Mouse (Mus musculus): ENCODE measurements at regions not wholly inside any gene's neighbourhood (a gene's known extent, or its start where the extent isn't known, plus 50 kb on each side); places are given as distances from the start of the nearest gene placed in this dataset.

GRCm38 (mm10) chr1:161670937-161671336, 117.4 kb downstream of the Fasl start:
- Histone ChIP-seq H3K9me3 (ENCODE audit: control insufficient read depth, low read length) (no peaks in the 10 kb centered on the region), H3K27me3 (ENCODE audit: control insufficient read depth, insufficient read depth, low read length) (no peaks in the 10 kb centered on the region), H3K9ac (ENCODE audit: low read length) (no peak overlapping the region), H3K4me2 (ENCODE audit: low read length) (no peak overlapping the region), H3K27ac (replicated peaks in 1 of 2; ENCODE audit: control insufficient read depth in 1 of 2, insufficient read depth in 1 of 2, low read depth in 2 of 2, low read length in 2 of 2) (no peak overlapping the region), H3K4me1 (ENCODE audit: control insufficient read depth in 2 of 2, insufficient read depth in 2 of 2, low read length in 2 of 2) (no peaks in the 10 kb centered on the region; a peak in 1 of 4 replicates), H3K36me3 (ENCODE audit: control insufficient read depth, insufficient read depth, low read length) (no peaks in the 10 kb centered on the region), H3K4me3 (ENCODE audit: control insufficient read depth in 1 of 2, insufficient read depth in 1 of 2, low read depth in 1 of 2, low read length in 2 of 2) (no peak overlapping the region)
- 75% methylated on average over 5 of the region's 5 CpGs for WGBS
- no peak for ATAC-seq (ENCODE audit: insufficient number of reproducible peaks, insufficient read depth, low FRiP score, low read depth)

GRCm38 (mm10) chr1:161664321-161664720, 124.0 kb downstream of the Fasl start:
- no peak overlapping the region for H3K4me2 ChIP-seq (ENCODE audit: low read length)
- H3K9ac ChIP-seq (ENCODE audit: low read length) = no peak overlapping the region
- no peaks in the 10 kb centered on the region for H3K9me3 ChIP-seq (ENCODE audit: control insufficient read depth, low read length)
- H3K36me3 ChIP-seq (ENCODE audit: control insufficient read depth, insufficient read depth, low read length) = no peaks in the 10 kb centered on the region
- 0 out of 2 replicates have a peak, but pooled peaks have one; percentile 35 for ATAC-seq (ENCODE audit: insufficient number of reproducible peaks, insufficient read depth, low FRiP score, low read depth)
- H3K4me3 ChIP-seq (ENCODE audit: control insufficient read depth in 1 of 2, insufficient read depth in 1 of 2, low read depth in 1 of 2, low read length in 2 of 2) = no peak overlapping the region
- H3K27ac ChIP-seq (replicated peaks in 1 of 2; ENCODE audit: control insufficient read depth in 1 of 2, insufficient read depth in 1 of 2, low read depth in 2 of 2, low read length in 2 of 2) = no peak overlapping the region
- H3K4me1 ChIP-seq (ENCODE audit: control insufficient read depth in 2 of 2, insufficient read depth in 2 of 2, low read length in 2 of 2) = 0 out of 4 replicates have a peak, but pooled peaks cover 0 to 3% of the 10 kb centered on the region in 2 experiments
- H3K27me3 ChIP-seq (ENCODE audit: control insufficient read depth, insufficient read depth, low read length) = no peaks in the 10 kb centered on the region
- WGBS = 18% methylated on average over 3 of the region's 3 CpGs

- no peaks in the 10 kb centered on the region for H3K36me3 ChIP-seq (ENCODE audit: control insufficient read depth, insufficient read depth, low read length)
- no peaks in the 10 kb centered on the region for H3K27me3 ChIP-seq (ENCODE audit: control insufficient read depth, insufficient read depth, low read length)
- no peak for ATAC-seq (ENCODE audit: insufficient number of reproducible peaks, insufficient read depth, low FRiP score, low read depth)
- 0 out of 4 replicates have a peak, but pooled peaks cover 0 to 3% of the 10 kb centered on the region in 2 experiments for H3K4me1 ChIP-seq (ENCODE audit: control insufficient read depth in 2 of 2, insufficient read depth in 2 of 2, low read length in 2 of 2)
- H3K4me2 ChIP-seq (ENCODE audit: low read length) = no peak overlapping the region
- H3K9ac ChIP-seq (ENCODE audit: low read length) = no peak overlapping the region
- no peaks in the 10 kb centered on the region for H3K9me3 ChIP-seq (ENCODE audit: control insufficient read depth, low read length)
- H3K4me3 ChIP-seq (ENCODE audit: control insufficient read depth in 1 of 2, insufficient read depth in 1 of 2, low read depth in 1 of 2, low read length in 2 of 2) = no peak overlapping the region
- H3K27ac ChIP-seq (replicated peaks in 1 of 2; ENCODE audit: control insufficient read depth in 1 of 2, insufficient read depth in 1 of 2, low read depth in 2 of 2, low read length in 2 of 2) = no peak overlapping the region
- WGBS = 82% methylated on average over 1 of the region's 1 CpGs
Measured at GRCm38 (mm10) chr1:161663351-161663750, 124.9 kb downstream of the Fasl start.

- H3K9me3 ChIP-seq (ENCODE audit: control insufficient read depth, low read length) = no peaks in the 10 kb centered on the region
- H3K4me1 ChIP-seq (ENCODE audit: control insufficient read depth in 2 of 2, insufficient read depth in 2 of 2, low read length in 2 of 2) = 0 out of 4 replicates have a peak, but pooled peaks cover 0 to 3% of the 10 kb centered on the region in 2 experiments
- no peak overlapping the region for H3K4me3 ChIP-seq (ENCODE audit: control insufficient read depth in 1 of 2, insufficient read depth in 1 of 2, low read depth in 1 of 2, low read length in 2 of 2)
- no peak overlapping the region for H3K4me2 ChIP-seq (ENCODE audit: low read length)
- no peak for ATAC-seq (ENCODE audit: insufficient number of reproducible peaks, insufficient read depth, low FRiP score, low read depth)
- 91% methylated on average over 2 of the region's 2 CpGs for WGBS
- no peak overlapping the region for H3K9ac ChIP-seq (ENCODE audit: low read length)
- no peaks in the 10 kb centered on the region for H3K27me3 ChIP-seq (ENCODE audit: control insufficient read depth, insufficient read depth, low read length)
- H3K27ac ChIP-seq (replicated peaks in 1 of 2; ENCODE audit: control insufficient read depth in 1 of 2, insufficient read depth in 1 of 2, low read depth in 2 of 2, low read length in 2 of 2) = no peak overlapping the region
- H3K36me3 ChIP-seq (ENCODE audit: control insufficient read depth, insufficient read depth, low read length) = no peaks in the 10 kb centered on the region
Measured at GRCm38 (mm10) chr1:161662241-161662640, 126.1 kb downstream of the Fasl start.

- Histone ChIP-seq H3K4me1 (ENCODE audit: control insufficient read depth in 2 of 2, insufficient read depth in 2 of 2, low read length in 2 of 2) (no peaks in the 10 kb centered on the region), H3K27me3 (ENCODE audit: control insufficient read depth, insufficient read depth, low read length) (no peaks in the 10 kb centered on the region), H3K9ac (ENCODE audit: low read length) (no peak overlapping the region), H3K4me2 (ENCODE audit: low read length) (no peak overlapping the region), H3K36me3 (ENCODE audit: control insufficient read depth, insufficient read depth, low read length) (no peaks in the 10 kb centered on the region), H3K9me3 (ENCODE audit: control insufficient read depth, low read length) (no peaks in the 10 kb centered on the region), H3K4me3 (ENCODE audit: control insufficient read depth in 1 of 2, insufficient read depth in 1 of 2, low read depth in 1 of 2, low read length in 2 of 2) (no peak overlapping the region), H3K27ac (replicated peaks in 1 of 2; ENCODE audit: control insufficient read depth in 1 of 2, insufficient read depth in 1 of 2, low read depth in 2 of 2, low read length in 2 of 2) (no peak overlapping the region)
- WGBS = 87% methylated on average over 1 of the region's 1 CpGs
- no peak for ATAC-seq (ENCODE audit: insufficient number of reproducible peaks, insufficient read depth, low FRiP score, low read depth)
Measured at GRCm38 (mm10) chr1:161657511-161657910, 130.8 kb downstream of the Fasl start.

DNA sequence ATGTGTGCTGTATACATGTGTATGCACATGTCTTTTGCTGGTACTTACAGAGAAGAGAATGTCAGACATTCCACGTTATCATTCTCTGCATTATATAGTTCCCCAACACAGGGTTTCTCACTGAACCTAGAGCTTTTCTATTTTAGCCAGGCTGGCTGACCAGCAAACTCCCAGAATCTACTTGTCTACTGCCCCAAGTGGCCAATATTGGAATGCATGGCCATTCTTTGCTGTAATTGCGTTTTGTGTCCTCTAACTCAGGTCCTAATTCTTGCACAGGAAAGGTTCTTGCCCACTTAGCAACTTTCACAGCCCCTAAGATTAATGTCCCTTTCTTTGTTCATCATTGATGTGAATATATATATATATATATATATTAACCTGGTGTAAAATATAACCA, 138.9 kb downstream of the Fasl start:
- ATAC-seq (ENCODE audit: insufficient number of reproducible peaks, insufficient read depth, low FRiP score, low read depth) = no peak
- no peaks in the 10 kb centered on the region for H3K27me3 ChIP-seq (ENCODE audit: control insufficient read depth, insufficient read depth, low read length)
- no peak overlapping the region for H3K27ac ChIP-seq (replicated peaks in 1 of 2; ENCODE audit: control insufficient read depth in 1 of 2, insufficient read depth in 1 of 2, low read depth in 2 of 2, low read length in 2 of 2)
- H3K9me3 ChIP-seq (ENCODE audit: control insufficient read depth, low read length) = no peaks in the 10 kb centered on the region
- no peak overlapping the region for H3K4me2 ChIP-seq (ENCODE audit: low read length)
- H3K36me3 ChIP-seq (ENCODE audit: control insufficient read depth, insufficient read depth, low read length) = no peaks in the 10 kb centered on the region
- no peak overlapping the region for H3K9ac ChIP-seq (ENCODE audit: low read length)
- H3K4me3 ChIP-seq (ENCODE audit: control insufficient read depth in 1 of 2, insufficient read depth in 1 of 2, low read depth in 1 of 2, low read length in 2 of 2) = no peak overlapping the region
- WGBS = 52% methylated on average over 2 of the region's 2 CpGs
- H3K4me1 ChIP-seq (ENCODE audit: control insufficient read depth in 2 of 2, insufficient read depth in 2 of 2, low read length in 2 of 2) = no peaks in the 10 kb centered on the region

DNA sequence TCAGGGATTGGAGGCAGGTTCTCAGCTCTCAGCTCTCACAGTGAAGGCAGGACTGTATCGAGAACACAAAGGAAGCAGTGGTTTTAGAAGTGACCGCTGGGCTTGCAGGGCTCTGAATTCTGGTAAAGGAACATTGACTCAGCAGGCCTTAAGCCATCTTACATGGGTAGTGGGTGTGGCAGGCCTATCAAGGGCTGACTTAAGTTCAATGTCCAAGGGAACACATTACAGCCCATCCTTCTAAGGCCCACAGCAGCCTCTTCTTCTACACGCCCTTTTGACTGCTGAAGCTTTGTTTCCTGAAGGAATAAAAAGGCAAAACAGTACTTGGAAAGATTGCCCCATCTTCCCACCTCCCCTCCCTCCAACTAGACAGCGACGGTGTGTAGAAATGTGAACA, 137.6 kb downstream of the Tnfsf18 start:
- H3K27ac ChIP-seq (replicated peaks in 1 of 2; ENCODE audit: control insufficient read depth in 1 of 2, insufficient read depth in 1 of 2, low read depth in 2 of 2, low read length in 2 of 2) = no peak overlapping the region
- WGBS = 81% methylated on average over 5 of the region's 5 CpGs
- H3K9me3 ChIP-seq (ENCODE audit: control insufficient read depth, low read length) = no peaks in the 10 kb centered on the region
- H3K4me3 ChIP-seq (ENCODE audit: control insufficient read depth in 1 of 2, insufficient read depth in 1 of 2, low read depth in 1 of 2, low read length in 2 of 2) = no peak overlapping the region
- no peak for ATAC-seq (ENCODE audit: insufficient number of reproducible peaks, insufficient read depth, low FRiP score, low read depth)
- H3K9ac ChIP-seq (ENCODE audit: low read length) = no peak overlapping the region
- H3K36me3 ChIP-seq (ENCODE audit: control insufficient read depth, insufficient read depth, low read length) = no peaks in the 10 kb centered on the region
- H3K4me2 ChIP-seq (ENCODE audit: low read length) = no peak overlapping the region
- H3K4me1 ChIP-seq (ENCODE audit: control insufficient read depth in 2 of 2, insufficient read depth in 2 of 2, low read length in 2 of 2) = no peaks in the 10 kb centered on the region
- no peaks in the 10 kb centered on the region for H3K27me3 ChIP-seq (ENCODE audit: control insufficient read depth, insufficient read depth, low read length)

DNA sequence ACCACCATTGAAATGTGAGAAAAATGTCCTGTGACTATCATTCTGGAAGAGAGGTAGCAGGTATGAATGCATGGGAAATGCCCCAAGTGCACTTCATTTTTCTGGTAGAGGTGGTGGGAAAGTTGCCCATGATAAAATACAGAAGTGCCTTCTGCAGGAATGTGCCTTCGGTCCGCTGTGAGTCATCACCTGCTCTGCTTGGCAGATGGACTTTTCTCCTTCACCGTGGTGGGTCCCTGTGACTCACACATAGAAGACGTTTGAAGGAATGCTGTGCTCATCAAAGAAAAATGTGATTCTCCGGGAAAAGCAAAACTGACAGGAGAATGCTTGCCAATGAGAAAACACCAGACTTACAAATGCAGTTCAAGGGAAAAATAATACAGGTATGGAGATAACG, 126.8 kb downstream of the Tnfsf18 start:
- Histone ChIP-seq H3K9me3 (ENCODE audit: control insufficient read depth, low read length) (no peaks in the 10 kb centered on the region), H3K4me3 (ENCODE audit: control insufficient read depth in 1 of 2, insufficient read depth in 1 of 2, low read depth in 1 of 2, low read length in 2 of 2) (no peak overlapping the region), H3K36me3 (ENCODE audit: control insufficient read depth, insufficient read depth, low read length) (no peaks in the 10 kb centered on the region), H3K9ac (ENCODE audit: low read length) (no peak overlapping the region), H3K27me3 (ENCODE audit: control insufficient read depth, insufficient read depth, low read length) (no peaks in the 10 kb centered on the region), H3K4me2 (ENCODE audit: low read length) (no peak overlapping the region), H3K27ac (replicated peaks in 1 of 2; ENCODE audit: control insufficient read depth in 1 of 2, insufficient read depth in 1 of 2, low read depth in 2 of 2, low read length in 2 of 2) (no peak overlapping the region), H3K4me1 (ENCODE audit: control insufficient read depth in 2 of 2, insufficient read depth in 2 of 2, low read length in 2 of 2) (no peaks in the 10 kb centered on the region)
- 53% methylated on average over 6 of the region's 6 CpGs for WGBS
- ATAC-seq (ENCODE audit: insufficient number of reproducible peaks, insufficient read depth, low FRiP score, low read depth) = no peak

Measured in heart, embryonic 14.5 days (tissue).